Mouse (Mus musculus) megakaryocyte-erythroid progenitor cell, adult 5 weeks (primary cell): Measurements from ENCODE around the gene Gm10203. TPM values are rescaled to one million over a fixed set of nuclear protein-coding genes. Genes with fewer than 3 reads are reported as not detected.

ENCODE experiments used
- polyA plus RNA-seq: library from polyadenylated mRNA; stranded (reverse); fragments of >175 nt; gene quantifications from 2 replicates; pipeline ENCODE4 v1.2.3, GENCODE M21; 2012

The Gm10203 gene
- not detected in 2 replicates for polyA plus RNA-seq

GRCm38 (mm10) chr6:149129870-149130269, at the start of gene Gm10203:
Gm10203 (plus strand) TSS chr6:149130170.

GRCm38 (mm10) chr6:149101076-149101942, 28.7 kb upstream of the Gm10203 start, which contains the start of gene Dennd5b:
Dennd5b (minus strand) TSS chr6:149101680.

GRCm38 (mm10) chr6:149139471-149139870, 9.5 kb downstream of the Gm10203 start, which contains the start of gene Etfbkmt:
Etfbkmt (plus strand) TSS chr6:149139849.

Other genes starting within 250 kb of the Gm10203 start
- gene Caprin2, start 233.9 kb upstream of the Gm10203 start, polyA plus RNA-seq, result 1.5 and 1.6 TPM in 2 replicates
- 50.1 and 69.4 TPM in 2 replicates for gene Sinhcaf, start 183.7 kb upstream of the Gm10203 start, polyA plus RNA-seq
- 0.99 TPM in 2 replicates for gene Dennd5b, start 28.5 kb upstream of the Gm10203 start, polyA plus RNA-seq
- gene Etfbkmt, start 9.7 kb downstream of the Gm10203 start, polyA plus RNA-seq, result 0.12 and 0.28 TPM in 2 replicates
- gene Amn1, start 58.5 kb downstream of the Gm10203 start, polyA plus RNA-seq, result 1.4 and 1.8 TPM in 2 replicates
- 4.5 and 11.3 TPM in 2 replicates for gene Resf1, start 179.2 kb downstream of the Gm10203 start, polyA plus RNA-seq